Mouse (Mus musculus): ENCODE results near the gene Fcho2.

The Fcho2 gene

GRCm38 (mm10) chr13:98744679-98745078 lies 70.6 kb downstream of the Fcho2 start:
- no peak for TF ChIP-seq GATA4 (IDR thresholded peaks at IDR 0.05; ENCODE audit: insufficient replicate concordance, low read length)

DNA sequence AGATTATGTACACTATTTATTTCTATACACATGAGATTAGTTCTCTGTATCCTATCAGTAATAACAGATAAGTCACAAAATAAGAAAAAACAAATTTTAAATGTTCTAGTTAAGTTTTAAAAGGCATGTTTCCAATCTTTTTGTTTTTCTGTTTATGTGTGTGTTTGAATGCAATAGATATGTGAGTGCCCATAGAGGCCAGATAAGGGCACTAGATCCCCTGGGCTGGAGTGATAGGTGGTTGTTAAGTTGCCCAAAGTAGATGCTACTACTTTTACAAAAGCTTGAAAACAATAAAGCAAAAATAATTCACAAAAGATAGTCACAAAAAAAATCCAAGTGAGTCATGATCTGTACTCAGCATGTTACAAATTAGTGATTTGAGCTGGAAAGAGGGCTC lies 71.4 kb downstream of the Fcho2 start:
- no peak for TF ChIP-seq GATA4 (IDR thresholded peaks at IDR 0.05; ENCODE audit: insufficient replicate concordance, low read length)

- TF ChIP-seq GATA4 (IDR thresholded peaks at IDR 0.05; ENCODE audit: insufficient replicate concordance, low read length) = no peak
These were observed 72.0 kb downstream of the Fcho2 start for GRCm38 (mm10) chr13:98743214-98743613.

DNA sequence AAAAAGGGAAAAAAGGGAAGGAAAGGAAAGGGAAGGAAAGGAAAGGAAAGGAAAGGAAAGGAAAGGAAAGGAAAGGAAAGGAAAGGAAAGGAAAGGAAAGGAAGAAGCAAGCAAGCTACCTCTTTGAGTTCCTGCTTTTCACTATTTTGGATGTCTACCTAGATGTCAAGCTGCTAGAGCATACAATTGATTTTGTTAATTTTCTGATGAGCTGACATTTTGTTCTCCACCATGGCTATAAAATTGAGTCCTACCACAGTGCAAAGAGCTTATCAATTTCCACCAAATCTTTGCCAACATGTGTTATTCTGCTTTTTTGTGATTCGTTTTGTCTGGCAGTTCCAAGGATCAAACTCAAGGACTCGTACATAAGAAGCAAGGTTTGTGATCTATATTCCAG lies 77.0 kb downstream of the Fcho2 start:
- TF ChIP-seq GATA4 (IDR thresholded peaks at IDR 0.05; ENCODE audit: insufficient replicate concordance, low read length) = no peak

DNA sequence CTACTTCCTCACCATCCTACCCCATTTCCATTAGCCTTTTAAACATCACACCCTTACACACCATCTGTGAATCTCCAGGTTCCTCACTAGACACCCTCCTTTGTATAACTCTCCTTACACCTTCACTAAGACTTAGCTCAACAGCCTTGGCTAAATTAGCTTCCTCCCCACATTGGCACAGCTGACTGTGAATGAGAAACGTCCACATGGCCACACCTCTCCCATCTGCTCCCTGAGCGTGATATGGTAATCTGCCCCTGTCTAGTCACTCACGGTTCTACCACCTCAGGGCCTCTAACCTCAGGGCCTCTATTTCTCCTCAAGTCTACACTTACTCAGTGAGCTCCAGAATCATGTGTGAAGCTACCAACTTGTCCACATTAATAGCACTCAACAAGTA lies 82.0 kb downstream of the Fcho2 start:
- TF ChIP-seq GATA4 (IDR thresholded peaks at IDR 0.05; ENCODE audit: insufficient replicate concordance, low read length) = no peak

- TF ChIP-seq GATA4 (IDR thresholded peaks at IDR 0.05; ENCODE audit: insufficient replicate concordance, low read length) = no peak
These were observed 85.8 kb downstream of the Fcho2 start for GRCm38 (mm10) chr13:98729271-98730062.

DNA sequence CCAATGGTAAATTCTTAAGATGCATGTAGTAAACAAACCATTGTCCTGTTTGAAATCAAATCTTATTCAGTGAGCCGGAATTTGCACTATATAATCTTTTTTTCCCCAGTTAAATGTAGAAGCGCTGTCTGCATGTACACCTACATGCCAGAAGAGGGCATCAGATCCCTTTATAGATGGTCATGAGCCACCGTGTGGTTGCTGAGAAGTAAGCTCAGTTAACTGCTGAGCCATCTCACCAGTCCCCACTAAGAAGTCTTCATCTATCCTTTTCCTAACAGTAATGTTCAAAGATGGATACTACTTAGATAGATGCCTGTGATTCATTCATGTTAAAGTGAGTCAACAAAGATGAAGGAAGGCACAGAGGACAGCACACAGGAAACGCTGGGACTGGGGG lies 88.8 kb downstream of the Fcho2 start:
- no peak for TF ChIP-seq GATA4 (IDR thresholded peaks at IDR 0.05; ENCODE audit: insufficient replicate concordance, low read length)

- TF ChIP-seq GATA4 (IDR thresholded peaks at IDR 0.05; ENCODE audit: insufficient replicate concordance, low read length) = no peak
These were observed 91.8 kb downstream of the Fcho2 start for GRCm38 (mm10) chr13:98723430-98723829.

- TF ChIP-seq GATA4 (IDR thresholded peaks at IDR 0.05; ENCODE audit: insufficient replicate concordance, low read length) = no peak
These were observed 93.0 kb downstream of the Fcho2 start for GRCm38 (mm10) chr13:98722296-98722695.

- TF ChIP-seq GATA4 (IDR thresholded peaks at IDR 0.05; ENCODE audit: insufficient replicate concordance, low read length) = no peak
These were observed 99.1 kb downstream of the Fcho2 start for GRCm38 (mm10) chr13:98716176-98716575.

GRCm38 (mm10) chr13:98715443-98715990 lies 99.7 kb downstream of the Fcho2 start:
- no peak for TF ChIP-seq GATA4 (IDR thresholded peaks at IDR 0.05; ENCODE audit: insufficient replicate concordance, low read length)

- TF ChIP-seq GATA4 (IDR thresholded peaks at IDR 0.05; ENCODE audit: insufficient replicate concordance, low read length) = no peak
These were observed 104.6 kb downstream of the Fcho2 start for GRCm38 (mm10) chr13:98710655-98711054.

- TF ChIP-seq GATA4 (IDR thresholded peaks at IDR 0.05; ENCODE audit: insufficient replicate concordance, low read length) = no peak
These were observed 105.0 kb downstream of the Fcho2 start for GRCm38 (mm10) chr13:98710236-98710635.

DNA sequence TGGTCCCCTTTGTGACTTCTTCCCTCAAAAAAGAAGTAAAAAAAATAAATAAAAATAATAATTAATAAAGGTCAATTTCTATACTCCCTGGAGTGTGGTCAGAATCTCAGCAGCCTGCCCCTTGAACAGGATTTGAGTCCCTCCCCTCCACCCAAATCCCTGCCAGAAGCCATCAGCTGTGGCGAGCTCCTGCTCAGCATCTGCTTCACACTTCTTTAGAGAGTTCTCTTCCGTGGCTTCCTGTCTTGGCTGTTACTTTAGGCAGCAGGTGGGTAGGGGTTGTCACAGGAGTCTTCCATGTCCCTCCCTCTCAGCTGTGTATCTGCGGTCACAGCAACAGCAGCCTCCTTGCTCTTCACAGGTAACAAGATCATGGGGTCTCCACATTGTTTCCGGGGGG lies 109.7 kb downstream of the Fcho2 start:
- TF ChIP-seq GATA4 (IDR thresholded peaks at IDR 0.05; ENCODE audit: insufficient replicate concordance, low read length) = no peak

DNA sequence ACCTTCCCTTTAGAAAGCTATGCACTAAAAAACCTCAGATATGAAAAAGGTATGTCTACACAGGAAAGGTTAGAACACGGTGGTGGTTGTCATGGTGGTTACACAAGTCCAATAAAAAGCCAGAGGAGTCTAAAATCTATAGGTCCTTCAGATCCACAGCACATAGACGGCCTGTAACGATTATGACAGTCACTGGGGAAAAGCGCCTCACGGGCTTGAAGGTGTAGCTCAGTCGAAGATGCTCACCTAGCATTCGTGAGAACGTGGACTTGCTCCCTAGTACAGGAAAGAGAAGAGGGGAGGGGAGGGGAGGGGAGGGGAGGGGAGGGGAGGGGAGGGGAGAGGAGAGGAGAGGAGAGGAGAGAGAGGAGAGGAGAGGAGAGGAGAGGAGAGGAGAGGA lies 111.5 kb downstream of the Fcho2 start:
- no peak for TF ChIP-seq GATA4 (IDR thresholded peaks at IDR 0.05; ENCODE audit: insufficient replicate concordance, low read length)

DNA sequence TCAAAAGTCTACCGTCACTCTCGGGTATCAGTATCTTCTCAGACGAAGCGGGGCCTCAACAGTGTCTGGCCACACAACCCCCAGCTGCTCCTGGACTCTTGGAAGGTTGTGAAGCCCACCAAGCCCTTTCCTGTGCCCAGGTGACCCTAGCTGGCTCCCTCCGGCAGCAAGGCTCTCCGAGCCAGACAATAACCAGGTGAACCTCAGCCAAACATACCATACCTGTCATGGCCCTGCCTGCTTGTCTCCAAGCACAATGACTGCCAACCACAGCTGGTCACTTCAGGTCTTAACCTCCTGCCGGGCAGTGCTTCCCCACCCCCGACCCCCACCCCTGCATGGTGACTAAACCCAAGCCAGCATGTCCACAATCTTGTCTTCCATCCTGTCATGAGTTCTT lies 112.9 kb downstream of the Fcho2 start:
- no peak for TF ChIP-seq GATA4 (IDR thresholded peaks at IDR 0.05; ENCODE audit: insufficient replicate concordance, low read length)

GRCm38 (mm10) chr13:98701309-98701675 lies 114.0 kb downstream of the Fcho2 start:
- TF ChIP-seq GATA4 (IDR thresholded peaks at IDR 0.05; ENCODE audit: insufficient replicate concordance, low read length) = no peak
